Mouse (Mus musculus): ENCODE measurements around the gene Hba-x.
"Not testable (repeated sequence)": the region's sequence is repeated elsewhere in the genome, so short reads cannot be mapped to it uniquely, and the experiment has no call there.

Gene Hba-x

GRCm38 (mm10) chr11:32250880-32251763 is 25.1 kb upstream of the Hba-x start:
- DNase-seq, result no peak

DNA sequence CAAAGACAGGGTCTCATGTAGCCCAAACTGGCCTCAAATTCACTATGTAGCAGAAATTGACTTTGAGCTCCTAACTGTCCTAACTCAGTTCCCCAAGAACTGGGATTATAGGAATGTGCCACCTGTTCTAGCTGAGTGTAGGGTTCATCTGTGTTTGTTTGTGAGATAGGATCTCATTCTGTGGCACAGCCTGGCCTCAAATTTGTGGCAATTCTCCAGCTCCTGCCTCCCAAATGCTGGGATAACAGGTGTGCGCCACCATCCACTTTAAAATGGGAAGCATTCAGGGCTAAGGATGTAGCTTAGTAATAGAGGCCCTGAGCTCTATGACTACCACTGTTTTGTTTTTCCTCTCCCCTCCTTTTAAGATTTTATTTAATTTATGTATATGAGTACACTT is 23.1 kb upstream of the Hba-x start:
- DNase-seq, result no peak

GRCm38 (mm10) chr11:32256146-32256545 is 20.1 kb upstream of the Hba-x start:
- DNase-seq, result no peak

GRCm38 (mm10) chr11:32256566-32256965 is 19.6 kb upstream of the Hba-x start:
- no peak for DNase-seq

DNA sequence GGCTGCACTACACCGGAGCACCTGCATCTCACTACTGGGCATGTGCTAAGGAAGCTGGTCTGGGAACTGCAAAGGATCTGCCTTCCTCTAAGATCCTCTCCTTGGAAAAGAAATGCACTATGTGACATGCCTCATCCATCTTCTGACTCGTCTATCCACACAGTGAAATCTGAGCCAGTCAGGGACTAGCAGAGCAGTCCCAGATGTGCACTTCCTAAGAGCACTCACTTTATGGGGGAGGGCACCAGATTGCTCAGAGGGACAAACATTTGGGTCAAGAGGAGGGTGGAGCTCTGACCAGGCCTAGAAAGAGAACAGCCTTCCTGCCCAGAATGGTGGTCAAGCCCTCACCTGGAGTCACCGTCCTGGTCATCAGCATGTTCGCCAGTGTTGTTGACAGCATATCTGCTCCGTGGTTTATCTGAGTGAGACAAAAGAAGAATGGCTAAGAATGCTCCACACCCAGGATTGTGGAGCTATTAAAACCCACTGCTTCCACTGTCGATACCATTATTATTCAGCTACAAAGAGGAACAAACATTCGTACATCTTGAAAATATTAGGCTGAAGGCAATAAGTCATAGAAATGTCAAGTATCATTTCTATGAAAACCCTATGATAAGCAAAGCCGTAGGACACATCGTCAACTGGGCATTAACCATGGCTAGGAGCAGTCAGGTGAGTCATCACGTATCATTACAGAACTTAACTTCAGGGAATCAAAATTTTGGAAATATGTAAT is 13.4 kb upstream of the Hba-x start:
- no peak for DNase-seq

- DNase-seq, result no peak
Observed at GRCm38 (mm10) chr11:32265117-32265738, 11.0 kb upstream of the Hba-x start.

DNA sequence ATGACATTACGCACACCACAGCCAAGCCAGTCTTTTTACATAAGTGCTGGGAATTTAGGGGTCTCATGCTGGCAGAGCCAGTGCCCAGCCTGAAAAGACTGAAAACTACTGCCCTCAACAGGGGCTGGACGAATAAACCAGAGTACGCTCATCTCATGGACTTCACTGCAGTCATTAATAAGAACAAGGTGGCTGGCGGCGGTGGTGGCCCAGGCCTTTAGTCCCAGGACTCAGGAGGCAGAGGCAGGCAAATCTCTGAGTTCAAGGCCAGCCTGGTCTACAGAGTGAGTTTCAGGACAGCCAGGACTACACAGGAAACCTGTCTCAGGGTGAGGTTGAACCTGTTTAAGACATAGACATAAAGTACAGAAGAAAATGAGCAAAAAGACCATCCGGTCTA is 10.0 kb upstream of the Hba-x start:
- no peak for DNase-seq

DNA sequence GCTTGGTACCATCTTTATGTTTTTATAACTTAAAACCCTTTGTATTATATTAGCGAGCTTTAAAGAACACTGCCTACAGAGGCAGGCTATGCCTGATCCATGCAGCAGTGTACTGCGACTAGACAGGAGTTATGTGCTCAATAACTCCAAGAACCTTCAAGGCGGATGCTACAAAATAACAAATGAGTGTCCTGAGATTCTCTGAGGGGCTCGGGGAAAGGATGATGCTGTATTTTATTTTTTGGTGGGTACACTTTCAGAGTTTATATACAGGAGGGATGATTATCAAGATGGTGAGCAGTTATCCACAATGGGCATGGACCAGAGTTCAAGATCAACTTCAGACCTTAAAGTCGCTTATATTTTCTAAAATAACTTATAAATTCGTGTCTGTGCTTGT is 9.4 kb upstream of the Hba-x start:
- DNase-seq, result no peak

GRCm38 (mm10) chr11:32267188-32267884 is 8.9 kb upstream of the Hba-x start, which contains the start of gene Nprl3:
TSS of gene Nprl3 (minus strand) at chr11:32267707.
- DNase-seq, result peak; percentile 95

DNA sequence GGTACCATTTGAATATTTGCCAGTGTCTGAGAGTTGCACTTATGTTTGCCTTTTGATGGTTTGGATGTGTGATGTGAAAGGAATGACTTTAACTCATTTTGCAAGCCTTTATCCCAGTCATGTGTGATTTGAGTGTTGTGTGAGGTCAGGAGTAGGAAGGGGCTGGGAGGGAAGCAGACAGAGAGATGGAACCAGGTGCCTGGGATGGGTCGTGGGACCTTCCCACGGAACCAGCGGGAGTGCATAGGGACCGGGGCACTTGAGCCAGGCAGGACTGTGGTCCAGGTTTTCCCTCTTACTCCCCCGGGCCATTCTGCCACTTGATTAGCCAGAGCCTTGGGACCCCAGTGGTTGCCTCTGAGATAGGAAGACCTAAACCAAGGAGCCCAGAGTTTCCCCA is 8.2 kb upstream of the Hba-x start:
- DNase-seq, result no peak

- DNase-seq, result no peak
Observed at GRCm38 (mm10) chr11:32268952-32269351, 7.2 kb upstream of the Hba-x start.

- DNase-seq, result no peak
Observed at GRCm38 (mm10) chr11:32271178-32271577, 5.0 kb upstream of the Hba-x start.

- no peak for DNase-seq
Observed at GRCm38 (mm10) chr11:32277736-32278457, 1.7 kb downstream of the Hba-x start.

- no peak for DNase-seq
Observed at GRCm38 (mm10) chr11:32278458-32278957, 2.3 kb downstream of the Hba-x start.

- no peak for DNase-seq
Observed at GRCm38 (mm10) chr11:32280646-32281045, 4.4 kb downstream of the Hba-x start.

DNA sequence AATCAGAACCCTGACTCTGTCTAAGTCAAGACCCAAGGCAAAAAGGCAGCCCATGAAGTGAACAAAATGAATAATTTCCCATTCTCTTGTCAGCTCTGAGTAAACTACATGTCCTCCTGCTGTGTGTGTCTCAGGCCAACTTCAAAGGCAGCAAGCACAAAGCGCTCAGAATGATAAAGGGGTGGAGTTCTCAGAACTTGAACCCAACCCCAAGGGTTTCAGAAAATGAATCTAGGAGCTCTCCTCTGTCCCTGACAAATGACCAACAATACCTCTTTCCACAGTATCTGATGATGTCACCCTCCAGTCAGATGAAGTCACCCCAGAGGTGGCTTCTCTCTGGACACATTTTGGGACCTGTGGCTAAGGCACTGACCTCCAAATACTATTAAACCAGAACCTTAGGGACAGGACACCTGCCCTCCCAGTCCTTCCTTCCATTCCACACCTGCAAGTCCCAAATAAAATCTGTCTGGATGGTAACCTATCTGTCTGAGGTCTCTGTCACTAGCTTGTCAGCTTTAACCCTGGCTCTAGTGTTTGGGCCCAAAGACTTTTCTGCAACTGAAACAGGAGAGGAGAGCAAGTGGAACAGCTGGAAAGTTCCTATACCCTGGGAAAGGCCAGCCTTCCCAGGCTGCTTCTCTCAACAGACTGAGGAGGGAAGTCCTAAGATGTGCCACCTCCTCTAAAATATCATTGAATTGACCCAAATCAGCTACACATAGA is 5.4 kb downstream of the Hba-x start:
- no peak for DNase-seq

- not testable (repeated sequence) for DNase-seq
Observed at GRCm38 (mm10) chr11:32283091-32283777, 7.0 kb downstream of the Hba-x start, which contains the start of gene Hba-a1. TSS of gene Hba-a1 (plus strand) at chr11:32283511.

- DNase-seq, result not testable (repeated sequence)
Observed at GRCm38 (mm10) chr11:32284582-32284981, 8.4 kb downstream of the Hba-x start.

DNA sequence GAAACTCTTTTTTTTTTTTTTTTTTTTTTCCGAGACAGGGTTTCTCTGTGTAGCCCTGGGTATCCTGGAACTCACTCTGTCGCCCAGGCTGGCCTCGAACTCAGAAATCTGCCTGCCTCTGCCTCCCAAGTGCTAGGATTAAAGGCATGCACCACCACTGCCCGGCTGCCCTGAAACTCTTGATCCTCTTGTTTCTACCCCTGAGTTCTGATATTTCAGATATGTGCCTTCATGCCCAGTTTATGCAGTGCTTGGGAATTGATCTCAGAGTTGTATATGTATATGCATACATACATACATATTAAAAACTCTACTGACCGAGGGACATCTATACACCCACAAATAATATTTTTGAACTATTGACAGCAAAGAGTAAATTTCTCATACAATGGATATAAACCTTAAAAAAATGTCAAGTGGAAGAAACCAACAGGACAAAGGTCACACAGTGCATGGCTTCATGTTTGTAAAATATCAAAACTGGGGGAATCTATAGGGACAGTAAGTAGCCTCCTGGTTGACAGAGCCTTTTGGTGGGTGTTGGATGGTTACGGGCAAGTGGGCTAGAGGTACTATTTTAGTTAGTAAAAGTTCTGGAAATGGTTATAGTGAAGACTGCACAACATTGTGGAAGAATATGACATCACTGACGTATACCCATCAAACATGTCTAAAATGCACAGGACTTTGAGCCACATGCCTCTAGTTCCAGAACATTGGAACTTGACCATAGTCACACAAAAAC is 9.0 kb downstream of the Hba-x start:
- DNase-seq, result no peak

- not testable (repeated sequence) for DNase-seq
Observed at GRCm38 (mm10) chr11:32285887-32286286, 9.7 kb downstream of the Hba-x start.

Data from kidney, adult 8-10 months (tissue).